Mouse (Mus musculus): Measurements from ENCODE around the gene Ap2s1.
A peak's percentile ranks its signal among the peaks of the same experiment; 100 is the strongest.

Ap2s1 gene

GRCm38 (mm10) chr7:16755362-16756017 is 17.3 kb downstream of the Ap2s1 start:
- no peak for DNase-seq (ENCODE audit: low spot score)

- DNase-seq (ENCODE audit: low spot score), result no peak
Measured at GRCm38 (mm10) chr7:16758872-16759574, 20.8 kb downstream of the Ap2s1 start.

GRCm38 (mm10) chr7:16760292-16760691 is 22.1 kb downstream of the Ap2s1 start:
- DNase-seq (ENCODE audit: low spot score), result no peak

GRCm38 (mm10) chr7:16761005-16761481 is 22.8 kb downstream of the Ap2s1 start:
- no peak for DNase-seq (ENCODE audit: low spot score)

- no peak for DNase-seq (ENCODE audit: low spot score)
Measured at GRCm38 (mm10) chr7:16761630-16762029, 23.4 kb downstream of the Ap2s1 start.

- DNase-seq (ENCODE audit: low spot score), result no peak
Measured at GRCm38 (mm10) chr7:16763463-16764218, 25.4 kb downstream of the Ap2s1 start.

- no peak for DNase-seq (ENCODE audit: low spot score)
Measured at GRCm38 (mm10) chr7:16766443-16766842, 28.2 kb downstream of the Ap2s1 start.

GRCm38 (mm10) chr7:16775888-16776287 is 37.7 kb downstream of the Ap2s1 start:
- no peak for DNase-seq (ENCODE audit: low spot score)

- DNase-seq (ENCODE audit: low spot score), result no peak
Measured at GRCm38 (mm10) chr7:16780076-16780475, 41.9 kb downstream of the Ap2s1 start.

- DNase-seq (ENCODE audit: low spot score), result peak; percentile 89
Measured at GRCm38 (mm10) chr7:16780825-16781554, 42.8 kb downstream of the Ap2s1 start, which contains the start of gene Slc1a5. Slc1a5 (plus strand) TSS chr7:16781340.

GRCm38 (mm10) chr7:16781555-16781815 is 43.3 kb downstream of the Ap2s1 start:
- DNase-seq (ENCODE audit: low spot score), result no peak

- DNase-seq (ENCODE audit: low spot score), result no peak
Measured at GRCm38 (mm10) chr7:16781816-16782554, 43.8 kb downstream of the Ap2s1 start.

- DNase-seq (ENCODE audit: low spot score), result no peak
Measured at GRCm38 (mm10) chr7:16782555-16783125, 44.4 kb downstream of the Ap2s1 start.

- DNase-seq (ENCODE audit: low spot score), result no peak
Measured at GRCm38 (mm10) chr7:16783224-16783688, 45.0 kb downstream of the Ap2s1 start.

- DNase-seq (ENCODE audit: low spot score), result no peak
Measured at GRCm38 (mm10) chr7:16783758-16784415, 45.7 kb downstream of the Ap2s1 start.

- DNase-seq (ENCODE audit: low spot score), result no peak
Measured at GRCm38 (mm10) chr7:16784498-16784976, 46.3 kb downstream of the Ap2s1 start.

GRCm38 (mm10) chr7:16785541-16786083 is 47.4 kb downstream of the Ap2s1 start:
- DNase-seq (ENCODE audit: low spot score), result no peak

- no peak for DNase-seq (ENCODE audit: low spot score)
Measured at GRCm38 (mm10) chr7:16792316-16792715, 54.1 kb downstream of the Ap2s1 start.

GRCm38 (mm10) chr7:16793010-16793725 is 55.0 kb downstream of the Ap2s1 start:
- no peak for DNase-seq (ENCODE audit: low spot score)

Measured in ovary, postnatal 10 days (tissue).